Mouse (Mus musculus) erythroblast, adult 5-6 weeks (primary cell): Measurements from ENCODE around the gene Mrps33. TPM values are rescaled to one million over a fixed set of nuclear protein-coding genes. Genes with fewer than 3 reads are reported as not detected.

Experiments used
- ATAC-seq: replicated peaks from 2 replicates; pipeline ENCODE4 v1.8.0; 2016; ENCODE audit warnings: moderate number of reproducible peaks, mild to moderate bottlenecking, moderate TSS enrichment, inconsistent platforms; ENCODE audit not compliant: poor library complexity, low FRiP score, severe bottlenecking
- total RNA-seq, 2 experiments: library from RNA; stranded (forward) in 1 of 2; stranded (reverse) in 1 of 2; fragments of 150-400 nt in 1 of 2; fragments of 200-764, 138-1000 nt in 1 of 2; gene quantifications; 2 replicates each; pipeline versions ENCODE4 v1.2.3 to v1.2.4; 2015 to 2017; ENCODE audit warnings: low replicate concordance in 2 of 2

The Mrps33 gene
- total RNA-seq, 2 experiments from 2014 or later = 7.8 to 30.2 TPM

DNA sequence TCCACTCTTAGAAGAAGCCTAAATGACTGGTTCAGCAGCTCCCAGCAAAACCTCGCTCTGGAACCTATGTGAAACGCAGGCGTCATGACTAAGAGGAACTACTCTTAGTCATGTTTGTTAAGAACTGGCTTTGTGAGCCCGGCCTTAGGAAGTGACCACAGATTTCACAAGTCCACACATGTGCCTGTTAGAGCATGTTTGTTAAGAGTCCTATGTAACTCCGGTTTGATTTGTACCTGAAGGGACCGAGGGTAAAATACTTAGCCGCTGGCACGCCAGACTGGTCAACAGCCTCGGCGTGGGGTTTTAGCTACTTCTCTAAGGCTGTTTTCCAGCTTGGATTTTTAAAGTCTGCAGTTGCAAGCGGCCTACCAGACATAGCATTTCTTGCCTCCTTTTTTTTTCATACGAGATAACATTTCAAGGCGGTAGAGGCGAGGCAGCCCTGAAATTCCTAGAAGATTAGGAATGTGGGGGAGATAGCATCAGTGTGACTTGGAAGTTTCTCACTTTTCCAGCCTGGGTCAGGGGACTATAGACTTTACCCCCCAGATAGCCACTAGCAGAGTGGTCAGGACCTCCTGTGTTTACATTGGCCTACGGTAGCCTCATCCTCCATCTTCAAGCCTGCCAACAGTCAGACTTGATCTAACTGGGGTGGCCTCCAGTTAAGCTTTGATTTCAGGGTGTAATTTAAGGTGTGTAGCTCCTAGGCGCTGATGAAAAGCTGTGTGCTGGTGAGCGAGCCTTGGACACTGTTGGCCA lies 28.8 kb downstream of the Mrps33 start:
- no peak for ATAC-seq

DNA sequence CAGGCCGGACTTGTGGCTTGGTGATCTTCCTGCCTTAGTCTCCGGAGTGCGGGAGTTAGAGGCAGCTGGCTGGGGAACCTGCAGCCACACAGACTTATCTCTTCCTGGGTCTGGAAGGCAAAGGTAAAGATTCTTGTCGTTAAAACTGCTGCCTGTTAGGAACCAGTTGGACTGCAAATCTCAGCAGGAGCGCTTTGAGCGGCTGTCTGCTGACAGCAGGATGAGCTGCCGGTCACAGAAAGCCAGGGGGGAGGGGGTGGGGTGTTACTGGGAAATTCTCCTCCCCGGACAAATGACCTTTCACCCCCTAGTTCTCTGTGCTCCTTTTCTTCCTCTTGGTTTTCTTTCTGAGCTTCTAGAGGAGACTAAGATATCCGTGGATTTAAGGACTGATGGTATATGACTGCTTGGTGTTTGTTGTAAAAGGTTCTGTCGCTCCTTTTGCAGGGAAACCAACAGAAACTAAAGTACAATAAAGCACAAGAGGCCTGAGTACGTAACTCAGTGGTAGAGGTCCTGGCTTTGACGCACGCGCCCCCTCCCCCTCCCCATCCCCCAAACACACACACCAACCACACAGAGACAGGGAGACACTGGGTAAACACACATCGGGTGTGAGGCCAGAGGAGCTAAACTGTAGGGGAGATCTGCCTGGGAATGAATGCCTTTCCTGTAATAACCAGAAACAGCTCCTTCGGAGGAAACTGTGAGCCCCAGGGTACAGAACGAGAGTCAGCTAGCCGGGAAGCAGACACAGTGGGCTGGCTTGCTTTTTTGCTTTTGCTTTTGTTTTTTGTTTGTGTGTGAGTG lies 29.7 kb downstream of the Mrps33 start:
- no peak for ATAC-seq

- no peak for ATAC-seq
Observed at GRCm38 (mm10) chr6:39778506-39778905, 32.3 kb downstream of the Mrps33 start.

- no peak for ATAC-seq
Observed at GRCm38 (mm10) chr6:39776275-39776674, 34.5 kb downstream of the Mrps33 start.

DNA sequence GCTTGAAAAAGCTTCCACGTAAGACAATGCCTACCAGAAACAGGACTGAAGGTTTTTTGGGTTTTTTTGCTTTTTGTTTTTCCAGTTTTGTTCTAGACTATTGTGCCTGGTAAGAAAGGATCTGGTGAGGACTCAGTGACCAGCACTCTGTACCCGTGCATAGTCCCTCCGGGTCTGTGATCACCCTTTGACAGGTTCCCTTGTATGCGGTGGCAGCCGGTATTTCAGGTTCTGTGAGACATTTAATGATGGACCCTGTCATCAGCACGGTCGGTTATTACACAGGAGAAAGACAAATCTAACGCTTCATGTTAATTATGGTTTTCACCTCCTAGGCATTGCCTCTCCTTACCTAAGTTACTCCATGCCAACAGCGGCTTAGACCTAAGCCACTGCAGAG lies 35.8 kb downstream of the Mrps33 start:
- no peak for ATAC-seq

- no peak for ATAC-seq
Observed at GRCm38 (mm10) chr6:39757229-39757628, 53.6 kb downstream of the Mrps33 start.

Other genes starting within 250 kb of the Mrps33 start
- 0.38 and 4.4 TPM in 2 replicates for gene Adck2, start 237.1 kb downstream of the Mrps33 start, total RNA-seq (2015; ENCODE audit: low replicate concordance)
- 0.56 and 5.9 TPM in 2 replicates for gene Adck2, start 237.1 kb downstream of the Mrps33 start, total RNA-seq (2017; ENCODE audit: low replicate concordance)
- gene Gm42420, start 225.2 kb downstream of the Mrps33 start, total RNA-seq (2015; ENCODE audit: low replicate concordance) = 5.2 and 6.7 TPM in 2 replicates
- 2.1 TPM in 1 of 2 replicates, not detected in the other for gene Gm42420, start 225.2 kb downstream of the Mrps33 start, total RNA-seq (2017; ENCODE audit: low replicate concordance)
- 5.8 and 46.6 TPM in 2 replicates for gene Ndufb2, start 218.4 kb downstream of the Mrps33 start, total RNA-seq (2015; ENCODE audit: low replicate concordance)
- gene Ndufb2, start 218.4 kb downstream of the Mrps33 start, total RNA-seq (2017; ENCODE audit: low replicate concordance) = 28.5 and 34.0 TPM in 2 replicates
- 24.5 and 25.9 TPM in 2 replicates for gene Braf, start 85.5 kb downstream of the Mrps33 start, total RNA-seq (2015; ENCODE audit: low replicate concordance)
- 7.8 and 8.1 TPM in 2 replicates for gene Braf, start 85.5 kb downstream of the Mrps33 start, total RNA-seq (2017; ENCODE audit: low replicate concordance)
- gene Tmem178b, start 62.3 kb upstream of the Mrps33 start, total RNA-seq (2015; ENCODE audit: low replicate concordance) = not detected in 2 replicates
- not detected in 2 replicates for gene Tmem178b, start 62.3 kb upstream of the Mrps33 start, total RNA-seq (2017; ENCODE audit: low replicate concordance)